8 mouse cellular contexts compared by ENCODE assay signal in the genomic region with DNA sequence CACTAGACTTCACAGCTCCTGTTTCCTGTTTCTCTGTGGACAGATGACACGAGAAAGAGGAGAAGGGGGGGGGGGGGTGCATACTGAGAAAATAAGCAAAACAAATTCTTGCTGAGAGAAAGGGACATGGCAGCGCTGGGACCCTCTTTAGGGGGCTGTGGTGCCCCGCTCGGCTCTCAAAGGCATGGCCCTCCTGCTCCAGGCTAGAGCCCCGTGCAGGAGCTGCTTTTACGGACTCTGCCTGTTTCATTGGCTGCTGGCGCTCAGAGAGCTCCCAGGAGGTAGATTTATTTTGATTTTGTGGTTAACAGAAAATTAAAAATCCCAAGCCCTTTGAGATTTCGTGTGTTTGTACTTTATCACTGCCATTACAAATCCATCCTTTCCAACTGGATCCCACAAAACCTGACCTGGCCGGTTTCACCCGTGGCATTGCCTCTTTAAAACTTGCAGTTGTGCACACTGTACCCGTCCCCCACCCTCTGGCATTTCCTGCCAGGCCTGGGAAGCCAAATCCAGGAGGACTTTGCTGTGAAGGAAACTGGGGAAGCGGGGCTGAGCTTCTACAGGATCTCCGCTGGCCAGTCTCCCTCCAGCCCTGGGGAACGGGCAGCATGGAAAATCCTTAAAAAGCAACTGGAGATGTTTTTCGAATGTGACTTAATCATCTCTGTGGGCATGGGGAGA. TPM values are rescaled to one million over a fixed set of nuclear protein-coding genes. Genes with fewer than 3 reads are reported as not detected.
DNase-seq lines count a peak whose midpoint lies in the region; ATAC-seq and TF ChIP-seq lines count a peak whose summit lies in the region.

No protein-coding gene starts in this region.

- no peak overlapping the region for H3K4me3 ChIP-seq in hindbrain, embryonic 10.5 days
- H3K4me3 ChIP-seq in hindbrain, embryonic 11.5 days (ENCODE audit: low read depth, low read length): no peak overlapping the region
- H3K4me3 ChIP-seq in kidney, adult 2 months (ENCODE audit: insufficient read depth, low read depth, low read length): no peak overlapping the region
- no peak overlapping the region for H3K4me3 ChIP-seq in forebrain, embryonic 11.5 days (ENCODE audit: low read depth, low read length)

- H3K36me3 ChIP-seq in hindbrain, embryonic 10.5 days: no peaks in the 10 kb centered on the region
- H3K36me3 ChIP-seq in hindbrain, embryonic 11.5 days (ENCODE audit: control insufficient read depth, insufficient read depth, low read length): no peaks in the 10 kb centered on the region
- H3K36me3 ChIP-seq in kidney, adult 2 months (ENCODE audit: control insufficient read depth, insufficient read depth, low read length): no peaks in the 10 kb centered on the region
- no peaks in the 10 kb centered on the region for H3K36me3 ChIP-seq in forebrain, embryonic 11.5 days (ENCODE audit: control insufficient read depth, insufficient read depth, low read length)

- H3K27me3 ChIP-seq in hindbrain, embryonic 10.5 days (ENCODE audit: insufficient read depth, poor library complexity, severe bottlenecking): no peaks in the 10 kb centered on the region
- no peaks in the 10 kb centered on the region for H3K27me3 ChIP-seq in hindbrain, embryonic 11.5 days (ENCODE audit: control insufficient read depth, insufficient read depth, low read length)
- H3K27me3 ChIP-seq in kidney, adult 2 months (replicated peaks; ENCODE audit: control insufficient read depth, insufficient read depth, low read length): no peaks in the 10 kb centered on the region
- no peaks in the 10 kb centered on the region for H3K27me3 ChIP-seq in forebrain, embryonic 11.5 days (ENCODE audit: control insufficient read depth, insufficient read depth, low read length)

- no peaks in the 10 kb centered on the region for H3K9me3 ChIP-seq in hindbrain, embryonic 10.5 days
- no peaks in the 10 kb centered on the region for H3K9me3 ChIP-seq in hindbrain, embryonic 11.5 days (ENCODE audit: control insufficient read depth, low read length)
- H3K9me3 ChIP-seq in forebrain, embryonic 11.5 days (ENCODE audit: control insufficient read depth, low read length): no peaks in the 10 kb centered on the region

- WGBS in hindbrain, embryonic 10.5 days: 71% methylated on average over 15 of the region's 15 CpGs
- WGBS in hindbrain, embryonic 11.5 days: 67% methylated on average over 15 of the region's 15 CpGs
- WGBS in kidney, adult 2 months: 41% methylated on average over 15 of the region's 15 CpGs
- WGBS in forebrain, embryonic 11.5 days: 76% methylated on average over 15 of the region's 15 CpGs

- no peak overlapping the region for H3K4me2 ChIP-seq in hindbrain, embryonic 11.5 days (replicated peaks; ENCODE audit: low read depth, low read length)
- H3K4me2 ChIP-seq in forebrain, embryonic 11.5 days (ENCODE audit: low read depth, low read length, severe bottlenecking): no peak overlapping the region

- DNase-seq in hindbrain, embryonic 10.5 days (ENCODE audit: low spot score): peak; percentile 23
- no peak for DNase-seq in hindbrain, embryonic 11.5 days (ENCODE audit: low spot score)
- peak; percentile 28 to 45 for DNase-seq in gastrocnemius, postnatal 4 days (ENCODE audit: low spot score in 2 of 2)
- peak; percentile 84 for DNase-seq in kidney, adult 2 months
- DNase-seq in lung, postnatal 25 days (ENCODE audit: low spot score): peak; percentile 84
- no peak for DNase-seq in forebrain, embryonic 11.5 days (ENCODE audit: low spot score)
- no peak for DNase-seq in urinary bladder, postnatal 10 days (ENCODE audit: low spot score)
- DNase-seq in retina, postnatal 1 day: no peak

- no peak overlapping the region for H3K9ac ChIP-seq in hindbrain, embryonic 11.5 days (ENCODE audit: low read depth, low read length)
- H3K9ac ChIP-seq in forebrain, embryonic 11.5 days (ENCODE audit: low read length): no peak overlapping the region

- H3K27ac ChIP-seq in hindbrain, embryonic 10.5 days: peak overlapping the region; percentile 62
- H3K27ac ChIP-seq in hindbrain, embryonic 11.5 days (ENCODE audit: low read depth, low read length): no peak overlapping the region
- peak overlapping the region; percentile 85 for H3K27ac ChIP-seq in kidney, adult 2 months (ENCODE audit: insufficient read depth, low read depth, low read length)
- no peak overlapping the region for H3K27ac ChIP-seq in forebrain, embryonic 11.5 days (ENCODE audit: low read depth, low read length)

- 0 out of 2 replicates have a peak, but pooled peaks cover 9% of the 10 kb centered on the region for H3K4me1 ChIP-seq in hindbrain, embryonic 10.5 days (replicated peaks)
- H3K4me1 ChIP-seq in hindbrain, embryonic 11.5 days (replicated peaks; ENCODE audit: control insufficient read depth, insufficient read depth, low read length): no peaks in the 10 kb centered on the region
- peaks cover 10% of the 10 kb centered on the region; the same call in 1 of the 2 replicates for H3K4me1 ChIP-seq in kidney, adult 2 months (ENCODE audit: control insufficient read depth, insufficient read depth, low read length)
- no peaks in the 10 kb centered on the region for H3K4me1 ChIP-seq in forebrain, embryonic 11.5 days (replicated peaks; ENCODE audit: control insufficient read depth, insufficient read depth, low read length)

- no peak for TF ChIP-seq CTCF in kidney, adult 2 months (conservative IDR thresholded peaks at IDR 0.05; ENCODE audit: insufficient read depth, insufficient read length, low read depth, low read length)

- no peak for TF ChIP-seq POLR2A in kidney, adult 2 months (IDR thresholded peaks at IDR 0.05; ENCODE audit: low read depth, low read length)

- ATAC-seq in hindbrain, embryonic 11.5 days (ENCODE audit: low FRiP score): no peak
- no peak for ATAC-seq in forebrain, embryonic 11.5 days (replicated peaks; ENCODE audit: low FRiP score)

RNA-seq across cellular contexts. Expression of a gene that starts 5.5 kb away (rescaled TPM):
- 0.14 and 0.36 TPM in 2 replicates for polyA plus RNA-seq in hindbrain, embryonic 10.5 days (2016; fragmentation: Nextera tagmentation; extraction: Ambion mirVana)
- 0.25 TPM in 1 of 2 replicates, not detected in the other for polyA plus RNA-seq in hindbrain, embryonic 11.5 days (2014; fragmentation: Nextera tagmentation; extraction: Ambion mirVana)
- total RNA-seq in gastrocnemius, postnatal 4 days (2021): under 1 TPM in 1 of 2 experiments, not detected in 1; 0.13 TPM
- 0.08 and 0.13 TPM in 2 replicates for polyA plus RNA-seq in kidney, adult 2 months (2012; rRNA removed)
- 0.13 and 0.24 TPM in 2 replicates for polyA plus RNA-seq in forebrain, embryonic 11.5 days (2014; fragmentation: Nextera tagmentation; extraction: Ambion mirVana)

Comparison
In these comparisons a context has a peak if more than half of its experiments do, and no peak if none do; other contexts are left out.
1. DNase-seq: peak in hindbrain, embryonic 10.5 days (single experiment), gastrocnemius, postnatal 4 days (2 of 2), kidney, adult 2 months (single experiment) and lung, postnatal 25 days (single experiment); none in hindbrain, embryonic 11.5 days (single experiment), forebrain, embryonic 11.5 days (single experiment), urinary bladder, postnatal 10 days (single experiment) and retina, postnatal 1 day (single experiment).
2. H3K27ac ChIP-seq: peak in hindbrain, embryonic 10.5 days (single experiment) and kidney, adult 2 months (single experiment); none in hindbrain, embryonic 11.5 days (single experiment) and forebrain, embryonic 11.5 days (single experiment).